Mouse (Mus musculus) kidney, adult 2 months (tissue): Measurements from ENCODE around the gene Ehd4.

Source experiments
- CTCF ChIP-seq: fragments of 200-500 bp; conservative IDR thresholded peaks from 2 replicates; pipeline ENCODE4 v1.5.1; 2011; ENCODE audit warnings: low read depth, mild to moderate bottlenecking, control low read depth, low read length, moderate library complexity, mixed read lengths; ENCODE audit not compliant: insufficient read depth, insufficient read length
- POLR2A ChIP-seq: fragments of 200-500 bp; IDR thresholded peaks from one replicate; pipeline ENCODE4 v1.6.1; 2011; ENCODE audit warnings: low read depth, low read length, control low read depth

DNA sequence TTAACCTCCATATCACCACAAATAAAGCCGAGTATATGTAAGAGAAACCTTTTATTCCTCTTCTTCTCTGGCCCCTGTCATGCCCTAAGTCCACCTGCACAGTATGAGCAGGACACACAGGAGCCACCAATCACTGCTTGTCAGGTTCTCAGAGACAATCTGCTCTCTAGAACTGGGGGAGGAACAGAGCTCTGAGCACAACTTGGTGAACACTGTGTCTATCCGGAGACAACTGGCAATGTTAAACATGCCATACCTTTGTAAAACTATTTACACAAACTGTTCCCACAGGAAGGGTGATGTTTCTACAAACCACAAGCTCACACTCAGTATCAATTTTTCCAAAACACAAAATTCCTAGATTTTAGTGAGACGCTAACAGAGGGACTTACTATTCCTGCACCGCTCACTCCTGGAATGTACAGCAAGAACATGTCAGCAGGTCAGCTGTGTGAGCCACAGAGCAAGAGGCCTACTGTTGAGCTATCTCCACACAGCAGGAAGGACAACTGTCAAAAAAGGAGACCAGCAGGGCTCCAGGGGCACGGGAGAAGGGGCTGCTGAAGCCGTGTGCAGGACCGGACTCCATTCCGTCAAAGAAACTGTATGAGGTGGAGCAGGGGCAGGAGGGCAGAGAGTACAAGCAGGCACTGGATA, 25.0 kb downstream of the Ehd4 start:
- TF ChIP-seq CTCF, result no peak
- TF ChIP-seq POLR2A, result no peak
